Mouse (Mus musculus) ovary, postnatal 10 days (tissue): Measurements from ENCODE around the gene Cdc5l.
A peak's percentile ranks its signal among the peaks of the same experiment; 100 is the strongest.
"Not testable (repeated sequence)": the region's sequence is repeated elsewhere in the genome, so short reads cannot be mapped to it uniquely, and the experiment has no call there.

ENCODE experiments used
- DNase-seq: peaks from one replicate; pipeline ENCODE4 v3.0.0; 2022; ENCODE audit warnings: low spot score

Cdc5l gene

DNA sequence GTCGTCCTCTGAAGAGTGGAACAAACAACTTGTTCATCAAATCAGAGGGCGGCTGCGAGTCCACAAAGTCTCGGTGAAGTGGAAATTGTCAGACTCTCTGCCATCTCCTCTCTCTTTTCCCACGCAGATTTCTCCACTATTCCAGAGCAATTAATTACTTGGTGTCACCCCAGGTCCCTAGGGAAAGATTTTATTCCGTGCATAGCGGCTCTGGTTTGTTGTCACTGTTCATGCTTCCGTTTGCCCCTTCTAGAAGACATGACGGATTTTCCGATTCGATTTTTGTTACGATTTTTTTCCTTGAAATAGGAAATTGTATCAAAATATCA is 689 bp upstream of the Cdc5l start:
- DNase-seq = no peak

DNA sequence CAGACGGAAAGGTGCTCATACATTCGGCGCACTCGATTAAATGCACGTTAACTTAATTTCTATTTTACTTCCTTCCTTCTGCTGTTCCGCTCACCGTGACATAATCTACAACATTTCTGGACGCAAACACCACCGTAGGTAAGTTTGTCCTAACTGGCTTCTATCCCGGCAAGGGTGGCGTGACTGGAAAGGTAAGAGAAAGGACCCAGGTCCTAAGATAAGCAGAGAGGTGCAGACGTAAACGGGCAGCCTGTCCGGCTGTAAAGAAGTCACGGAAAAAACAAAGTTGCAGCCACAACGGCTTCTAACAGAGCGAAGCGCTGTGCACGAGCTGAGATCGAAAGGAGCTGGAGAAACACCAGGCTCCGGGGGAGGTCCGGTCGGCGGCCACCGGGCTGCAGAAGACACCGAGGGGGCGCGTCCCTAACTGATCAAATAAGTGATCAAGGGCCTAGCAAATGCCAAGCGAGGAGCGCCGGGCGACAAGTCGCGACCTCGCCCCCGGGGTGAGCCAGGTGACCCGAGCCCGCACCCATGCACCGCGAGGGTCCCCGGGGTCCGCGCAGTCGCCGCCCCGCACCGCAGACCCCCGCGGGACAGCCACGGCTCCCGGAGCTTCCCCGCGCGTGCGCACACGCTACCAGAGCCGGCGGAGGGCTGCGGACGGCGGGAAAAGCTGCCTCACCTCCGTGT is 685 bp downstream of the Cdc5l start:
- DNase-seq = no peak

DNA sequence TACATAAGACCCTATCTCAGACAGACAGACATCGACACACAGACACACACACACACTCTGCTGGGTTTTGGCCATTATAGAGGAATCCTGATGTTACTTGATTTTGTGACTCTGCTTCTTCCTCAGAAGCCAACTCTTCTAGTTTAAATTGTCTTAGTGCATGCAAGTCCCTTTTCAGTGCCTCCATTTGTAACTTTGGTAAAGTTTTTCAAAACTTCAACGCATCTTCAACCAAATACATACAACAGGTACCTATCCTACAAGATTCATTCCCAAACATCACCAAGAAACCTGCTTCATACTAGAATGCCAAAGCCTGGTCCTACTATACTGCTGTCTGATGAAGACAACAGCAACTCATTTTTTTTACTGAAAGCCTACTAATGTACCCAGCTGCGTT is 1.5 kb downstream of the Cdc5l start:
- no peak for DNase-seq

DNA sequence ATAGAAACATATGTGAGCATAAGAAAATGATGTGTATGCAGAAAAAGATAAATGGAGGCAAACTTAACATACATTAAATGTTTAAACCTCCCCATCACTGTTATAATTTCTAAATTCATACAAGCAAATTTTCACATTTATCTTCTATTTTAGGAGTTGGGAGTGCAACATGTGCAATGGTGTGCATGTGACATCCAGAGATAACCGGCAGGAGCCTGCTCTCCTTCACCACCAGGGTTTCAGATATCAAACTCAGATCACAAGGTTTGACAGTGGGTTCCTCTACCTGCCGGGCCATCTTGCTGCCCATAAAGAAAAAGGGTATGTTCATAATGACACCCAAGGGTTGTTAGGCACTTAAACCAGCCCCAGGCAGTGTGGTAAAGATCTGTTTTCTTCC is 16.1 kb downstream of the Cdc5l start:
- no peak for DNase-seq

DNA sequence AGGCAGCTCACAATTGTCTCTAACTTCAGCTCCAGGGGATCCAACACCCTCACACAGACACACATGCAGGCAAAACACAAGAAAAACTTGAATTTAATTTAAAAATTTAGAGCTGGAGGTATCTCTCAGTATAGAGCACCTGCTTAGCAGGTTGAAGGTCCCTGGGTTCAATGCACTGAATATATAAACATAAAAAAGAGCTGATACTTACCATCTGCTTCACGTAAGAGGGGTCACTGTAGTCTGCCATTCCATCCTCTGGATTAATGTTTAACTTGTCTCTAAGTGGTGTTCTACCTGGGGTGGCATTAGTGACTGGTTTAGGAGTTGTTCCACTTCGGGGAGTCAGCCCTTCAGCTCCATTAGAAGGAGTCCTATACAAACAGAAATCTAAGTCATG is 21.9 kb downstream of the Cdc5l start:
- not testable (repeated sequence) for DNase-seq

DNA sequence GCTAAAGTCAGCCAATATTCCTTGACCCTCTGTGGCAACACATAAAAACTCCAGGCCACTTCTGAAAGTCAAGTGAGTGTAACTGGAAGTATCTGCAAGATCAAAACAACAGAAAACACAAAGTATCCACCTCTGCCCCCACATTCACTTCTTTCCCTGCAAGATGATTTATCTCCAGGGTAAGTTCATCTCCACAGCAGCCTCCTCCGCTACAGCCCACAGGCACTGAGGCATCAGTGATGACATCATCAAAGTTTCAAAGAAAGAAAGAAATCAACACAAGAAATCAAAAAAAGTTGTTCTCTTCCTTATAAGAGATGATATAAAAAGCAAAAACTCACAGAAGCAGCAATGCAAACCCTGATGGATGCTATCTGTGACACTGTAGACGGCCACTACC is 24.8 kb downstream of the Cdc5l start:
- DNase-seq = no peak

DNA sequence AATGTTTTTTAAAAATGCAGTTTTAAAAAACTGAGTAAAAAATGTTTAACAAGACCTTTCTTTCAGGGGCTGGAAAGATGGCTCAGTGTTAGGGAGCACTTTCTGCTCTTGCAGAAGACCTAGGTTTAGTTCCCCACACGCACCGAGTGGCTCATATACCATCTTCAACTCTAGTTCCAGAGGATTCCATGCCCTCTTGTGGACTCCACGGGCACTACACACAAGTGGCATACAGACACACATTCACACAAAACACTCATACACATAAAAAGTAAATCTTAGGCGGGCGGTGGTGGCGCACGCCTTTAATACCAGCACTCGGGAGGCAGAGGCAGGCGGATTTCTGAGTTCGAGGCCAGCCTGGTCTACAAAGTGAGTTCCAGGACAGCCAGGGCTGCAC is 27.3 kb downstream of the Cdc5l start:
- no peak for DNase-seq

DNA sequence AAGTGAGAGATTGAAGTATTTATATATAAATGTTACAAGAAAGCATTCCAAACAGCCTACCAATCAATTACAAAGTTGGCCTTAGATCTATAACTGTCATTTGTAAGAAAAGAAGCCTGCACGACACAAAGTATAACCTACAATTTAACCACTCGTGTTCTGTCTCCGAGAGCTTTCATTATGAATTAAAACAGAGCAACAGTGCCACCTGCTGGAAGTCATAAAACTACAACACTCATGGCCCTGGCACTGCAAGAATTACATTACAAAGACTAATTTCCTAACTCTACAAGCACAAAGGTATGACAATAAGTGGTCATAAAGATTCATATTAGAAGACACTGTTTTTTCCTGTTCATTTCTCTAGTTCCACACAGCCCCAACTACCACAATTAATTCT is 30.3 kb downstream of the Cdc5l start:
- DNase-seq = no peak

DNA sequence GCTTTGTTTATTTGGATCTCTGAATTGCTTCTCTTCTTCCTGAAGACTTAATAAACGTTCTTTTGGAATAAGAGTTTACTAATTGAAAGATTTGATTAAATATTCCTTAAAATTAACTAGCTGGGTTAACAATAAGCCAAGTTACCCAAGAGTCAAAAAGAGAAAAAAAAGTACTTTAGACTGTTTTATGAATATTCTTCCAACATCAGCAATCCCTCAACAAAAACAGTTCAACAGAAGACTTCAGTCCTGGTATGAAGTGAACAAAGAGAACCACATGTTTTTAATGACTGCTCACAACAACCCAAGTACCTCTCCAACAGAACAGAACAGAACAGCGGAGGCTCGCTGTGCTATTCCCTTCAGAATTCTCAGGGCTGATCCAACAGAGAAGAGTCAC is 30.9 kb downstream of the Cdc5l start:
- no peak for DNase-seq

DNA sequence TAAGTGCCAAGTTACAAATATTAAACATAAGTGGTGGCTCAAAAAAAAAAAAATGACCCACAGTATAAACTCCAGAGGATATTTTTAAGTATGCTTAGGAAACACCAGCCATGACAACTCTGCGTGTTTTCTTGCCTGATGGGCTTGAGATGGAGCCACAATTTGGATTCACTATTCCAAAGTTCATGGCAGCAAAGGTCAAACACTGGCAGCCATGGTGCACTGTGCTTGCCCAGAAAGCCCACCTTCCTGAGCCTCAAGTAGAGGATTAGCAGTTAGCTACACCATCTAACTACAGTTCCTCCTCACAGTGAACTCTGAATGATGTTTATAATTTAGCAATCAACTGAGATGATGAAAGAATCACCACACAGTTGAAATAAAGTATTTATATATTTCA is 31.4 kb downstream of the Cdc5l start:
- DNase-seq = no peak

DNA sequence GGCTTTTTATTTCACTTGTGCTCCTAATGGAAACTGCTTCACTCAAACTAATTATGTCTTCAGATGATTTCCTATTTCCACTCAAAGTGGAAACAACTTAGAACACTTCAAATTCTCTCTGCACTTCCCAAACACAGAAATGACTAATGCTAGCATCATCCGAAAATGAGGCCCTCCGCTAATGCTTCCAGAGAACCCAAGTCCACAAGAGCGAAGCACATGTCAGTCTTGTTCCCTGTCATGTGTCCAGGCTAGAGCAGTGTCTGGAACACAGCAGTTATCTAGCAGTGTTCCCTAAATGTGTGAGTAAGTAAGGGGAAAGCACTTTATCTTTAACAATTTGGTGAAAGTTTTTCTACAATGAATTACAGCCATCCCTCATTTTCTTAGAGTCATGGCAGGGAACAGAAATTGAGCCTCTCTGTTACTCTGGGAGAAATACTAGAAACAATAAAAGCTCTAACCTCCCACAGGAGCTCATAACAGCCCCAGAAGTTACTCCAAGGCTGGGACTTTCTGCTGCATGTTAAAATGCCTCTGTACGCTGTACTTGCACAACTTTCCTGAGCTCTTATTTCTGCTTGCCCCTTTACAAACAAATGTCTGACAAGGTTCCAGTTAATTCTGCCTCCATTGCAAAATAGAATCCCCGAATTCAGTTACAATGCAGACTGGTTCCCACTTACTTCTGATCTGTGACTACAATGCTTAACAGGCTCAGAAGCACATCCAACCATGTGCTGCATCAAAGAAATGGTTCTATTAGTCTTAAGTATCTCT is 32.2 kb downstream of the Cdc5l start:
- no peak for DNase-seq

DNA sequence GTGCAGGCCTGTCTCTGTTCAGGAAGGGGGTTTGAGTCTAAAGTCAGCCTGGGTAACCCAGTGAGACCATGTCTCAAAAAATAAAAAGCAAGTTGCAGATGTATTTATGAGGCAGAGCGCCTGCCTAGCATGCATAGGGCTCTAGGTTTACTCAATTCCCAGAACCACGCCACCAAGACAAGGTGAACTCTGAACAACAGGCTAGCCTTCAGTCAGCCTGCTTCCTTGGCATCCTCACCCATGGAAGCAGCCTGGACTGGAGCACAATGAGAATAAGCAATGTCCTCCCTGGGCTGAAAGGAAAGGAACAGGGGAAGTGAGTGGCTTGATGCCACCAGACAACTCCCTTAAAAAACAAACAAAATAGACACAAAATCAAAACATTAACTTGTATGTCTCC is 35.5 kb downstream of the Cdc5l start:
- no peak for DNase-seq

DNA sequence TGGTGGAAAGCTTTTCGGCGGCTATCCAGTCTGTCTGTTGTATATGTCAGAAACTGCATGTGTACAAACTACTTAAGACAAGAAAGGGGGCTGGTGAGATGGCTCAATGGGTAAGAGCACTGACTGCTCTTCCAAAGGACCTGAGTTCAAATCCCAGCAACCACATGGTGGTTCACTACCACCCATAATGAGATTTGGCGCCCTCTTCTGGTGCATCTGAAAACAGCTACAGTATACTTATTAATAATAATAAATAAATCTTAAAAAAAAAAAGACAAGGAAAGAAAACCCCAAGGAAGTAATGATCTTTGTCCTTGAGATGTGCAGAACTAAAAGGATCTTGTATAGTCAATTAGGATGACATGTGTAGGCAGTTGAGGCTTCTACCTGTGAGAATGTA is 36.0 kb downstream of the Cdc5l start:
- DNase-seq = no peak

DNA sequence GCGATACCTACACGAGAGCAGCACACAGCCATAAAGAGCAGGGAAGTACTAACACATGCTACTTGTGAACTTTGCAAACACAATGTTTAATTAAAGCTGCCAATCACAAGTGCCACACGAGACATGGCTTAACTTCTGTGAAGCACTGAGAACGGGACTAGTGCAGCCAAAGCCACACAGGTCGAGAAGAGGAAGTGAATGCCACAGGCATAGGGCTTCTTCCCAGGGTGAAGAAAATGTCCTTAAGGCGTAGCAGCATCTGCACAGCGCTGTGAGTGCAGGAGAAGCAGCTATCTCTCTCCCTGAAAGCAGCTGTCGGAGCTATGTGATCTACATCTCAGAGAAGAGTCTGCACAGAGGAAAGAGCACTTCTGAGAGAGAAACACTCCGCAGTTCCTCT is 38.9 kb downstream of the Cdc5l start:
- no peak for DNase-seq

DNA sequence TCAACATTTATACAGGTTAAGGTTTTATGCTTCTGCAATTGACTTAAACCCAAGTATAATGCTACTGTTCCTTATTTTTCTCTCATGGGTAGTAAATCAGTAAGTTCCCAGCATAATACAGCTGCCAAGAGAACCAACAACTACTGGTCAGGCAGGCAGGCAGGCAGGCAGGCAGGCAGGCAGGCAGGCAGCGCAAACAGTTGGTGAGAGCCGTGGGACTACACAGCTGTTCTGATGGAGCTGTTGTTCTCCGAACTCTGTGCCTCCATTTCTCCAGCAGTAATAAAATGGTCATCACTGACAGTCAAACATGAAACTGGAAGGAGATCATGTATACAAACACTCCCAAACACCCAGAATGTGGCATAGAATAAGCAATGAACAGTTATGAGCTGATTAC is 39.8 kb downstream of the Cdc5l start:
- DNase-seq = no peak

DNA sequence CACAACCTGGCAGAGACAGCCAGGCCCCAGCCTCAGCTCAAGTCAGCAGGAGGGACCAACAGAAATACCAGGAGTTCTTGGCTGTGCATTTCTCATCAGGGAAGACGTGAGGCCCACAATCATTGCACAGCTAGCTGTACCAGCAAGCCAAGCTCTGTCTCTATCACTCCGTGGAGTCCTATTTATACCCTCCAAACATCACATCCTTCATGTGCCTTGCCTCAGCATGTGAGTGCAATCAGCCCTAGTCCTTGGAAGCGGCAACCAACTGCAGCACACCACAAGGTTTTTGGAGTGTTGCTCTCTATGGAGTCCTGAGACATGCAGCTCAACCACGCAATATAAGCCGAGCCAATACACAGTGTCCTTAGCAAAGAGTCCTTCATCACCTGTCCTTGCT is 43.6 kb downstream of the Cdc5l start:
- no peak for DNase-seq

DNA sequence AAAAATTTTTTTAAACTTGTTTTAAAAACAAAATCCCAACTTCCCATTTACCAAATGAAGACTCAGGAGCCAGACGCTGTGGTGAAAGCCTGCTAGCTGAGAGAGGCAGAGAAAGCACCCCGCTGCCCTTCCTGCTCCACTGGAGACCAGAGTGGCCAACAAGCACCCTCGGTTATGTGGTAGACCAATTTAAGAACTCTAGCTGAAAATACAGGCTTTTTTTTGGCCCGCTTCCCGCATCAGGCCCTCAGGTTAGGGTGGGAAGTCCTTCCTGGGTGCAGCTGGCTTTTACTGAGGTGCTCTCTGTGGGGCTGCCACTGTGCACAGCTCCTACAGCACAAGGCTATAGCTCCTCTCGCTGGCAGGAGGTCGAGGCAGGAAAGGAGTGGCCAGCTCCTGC is 46.6 kb downstream of the Cdc5l start:
- DNase-seq = no peak

DNA sequence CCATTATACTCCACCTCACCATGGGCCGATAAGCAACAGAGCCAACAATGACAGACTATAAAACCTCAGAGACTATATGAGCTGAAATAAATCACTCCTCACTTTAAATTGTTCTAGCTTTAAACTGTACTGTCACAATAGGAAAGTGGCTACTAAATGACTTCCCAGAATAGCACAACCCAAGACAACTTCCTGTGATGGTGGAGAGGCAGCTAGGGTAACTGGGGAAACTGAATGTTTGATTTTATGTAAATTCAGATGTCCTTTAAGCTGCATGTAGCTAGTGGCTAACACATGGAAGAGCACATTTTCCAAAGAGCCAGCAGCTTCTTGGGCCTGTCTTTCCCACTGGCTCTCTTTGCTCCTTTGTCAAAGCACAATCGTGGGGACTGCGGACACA is 50.2 kb downstream of the Cdc5l start:
- DNase-seq = no peak

DNA sequence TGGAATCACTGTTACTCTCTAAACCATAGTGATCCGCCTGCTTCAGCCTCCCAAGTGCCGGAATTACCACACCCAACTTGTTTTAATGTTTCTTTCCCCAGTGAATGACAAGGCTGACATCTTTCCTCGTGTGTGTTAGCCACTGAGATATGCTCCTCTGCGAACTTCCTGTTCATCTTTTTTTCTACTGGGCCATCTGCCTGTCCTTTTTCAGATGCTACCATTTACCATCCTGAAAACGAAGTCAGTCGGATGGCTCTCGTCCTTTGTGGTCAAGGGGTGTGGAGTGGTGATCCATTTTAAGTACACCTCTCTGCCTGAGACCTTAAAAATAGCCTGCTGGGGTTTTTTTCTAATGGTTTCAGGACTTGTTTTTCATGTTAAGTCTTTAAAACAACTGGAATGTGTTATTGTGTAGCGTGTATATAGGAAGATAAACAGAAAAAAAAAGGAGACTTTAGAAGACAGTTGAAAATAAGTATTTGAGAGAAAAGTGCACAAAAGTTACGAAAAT is 54.2 kb downstream of the Cdc5l start:
- DNase-seq = no peak

DNA sequence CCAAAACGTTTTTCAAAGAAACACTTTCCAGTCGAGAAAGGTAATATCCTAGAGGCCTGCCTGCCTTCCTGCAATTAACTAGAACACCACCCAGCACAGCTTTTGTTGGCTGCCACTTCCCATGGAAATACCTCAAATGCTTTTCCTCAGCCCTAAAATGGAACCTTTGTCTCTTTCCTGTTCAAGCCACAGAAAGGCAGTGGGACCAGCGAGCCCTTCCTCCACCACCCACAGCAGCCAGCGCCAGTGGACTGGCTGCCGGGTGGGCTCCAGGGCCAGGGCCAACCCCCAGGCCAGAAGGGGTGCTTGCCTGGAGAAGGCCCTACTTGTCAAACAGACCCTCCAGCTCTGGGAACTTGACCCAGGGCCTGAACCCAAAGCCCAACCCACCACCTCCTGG is 56.2 kb downstream of the Cdc5l start:
- DNase-seq = no peak

DNA sequence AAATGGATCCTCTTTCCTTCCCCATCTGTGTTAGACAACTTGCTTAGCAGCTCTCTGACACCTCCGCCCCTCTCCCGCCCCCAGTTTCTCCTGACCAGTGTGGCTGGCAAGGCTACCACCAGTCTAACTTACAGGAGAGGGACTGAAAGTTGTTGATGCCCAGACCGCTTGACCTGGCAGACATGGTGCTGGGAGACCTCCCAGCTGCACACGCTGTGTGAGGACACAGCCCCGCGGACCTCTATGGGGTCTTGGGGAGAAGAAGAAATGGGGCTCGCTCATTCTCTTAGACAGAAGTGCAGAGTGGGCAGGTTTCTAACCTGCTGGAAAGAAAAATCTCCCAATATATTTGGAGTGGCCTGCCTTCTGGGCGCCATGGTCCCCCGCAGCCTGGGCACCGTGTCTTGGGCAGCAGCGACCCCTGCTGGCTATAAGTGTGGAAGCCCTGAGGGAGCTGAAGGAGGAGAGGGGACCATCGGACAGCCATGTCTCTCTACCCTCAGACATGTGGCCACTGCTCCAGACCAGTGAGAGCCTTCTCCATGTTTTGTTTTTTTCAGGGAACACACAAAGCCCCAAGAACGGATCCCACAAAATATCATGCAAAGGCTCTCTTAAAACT is 59.4 kb downstream of the Cdc5l start:
- DNase-seq = peak; percentile 65

DNA sequence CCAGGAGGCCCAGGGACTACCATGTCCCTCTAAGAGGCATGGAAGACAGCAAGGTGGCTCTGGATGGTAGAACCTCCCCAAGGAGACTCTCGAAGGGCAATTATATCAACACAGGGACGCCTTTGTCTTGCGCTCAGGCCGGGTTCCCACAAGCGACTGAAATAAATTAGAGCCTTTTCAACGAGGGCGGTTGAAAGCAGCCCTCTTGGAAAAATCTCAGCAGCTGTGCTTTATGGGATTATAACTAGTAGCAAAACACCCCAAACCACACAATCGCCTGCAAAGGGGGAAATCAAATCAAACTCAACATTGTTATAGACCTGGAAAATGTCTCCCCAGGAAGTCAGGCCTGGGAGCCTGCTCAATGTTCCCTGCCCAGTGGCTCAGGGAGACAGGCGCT is 62.5 kb downstream of the Cdc5l start:
- no peak for DNase-seq

DNA sequence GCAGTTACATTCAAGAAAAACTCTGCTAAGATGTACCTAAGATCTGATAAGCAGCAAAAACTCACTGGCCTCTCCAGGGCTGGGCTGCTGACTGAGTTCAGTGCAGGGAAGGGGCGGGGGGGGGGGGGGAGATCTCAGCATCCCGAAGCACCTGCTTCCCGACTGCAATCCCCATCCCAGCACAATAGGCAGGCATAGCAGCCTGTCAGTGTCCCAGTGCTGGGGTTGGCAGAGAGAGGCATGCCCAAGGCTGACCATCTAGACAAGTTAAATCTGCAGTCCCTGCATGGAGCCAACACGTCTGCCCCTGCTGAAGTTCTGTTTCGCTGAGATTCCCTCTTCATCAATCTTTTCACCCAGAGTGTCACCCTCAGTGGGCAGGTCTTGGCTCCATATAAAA is 63.0 kb downstream of the Cdc5l start:
- DNase-seq = no peak

DNA sequence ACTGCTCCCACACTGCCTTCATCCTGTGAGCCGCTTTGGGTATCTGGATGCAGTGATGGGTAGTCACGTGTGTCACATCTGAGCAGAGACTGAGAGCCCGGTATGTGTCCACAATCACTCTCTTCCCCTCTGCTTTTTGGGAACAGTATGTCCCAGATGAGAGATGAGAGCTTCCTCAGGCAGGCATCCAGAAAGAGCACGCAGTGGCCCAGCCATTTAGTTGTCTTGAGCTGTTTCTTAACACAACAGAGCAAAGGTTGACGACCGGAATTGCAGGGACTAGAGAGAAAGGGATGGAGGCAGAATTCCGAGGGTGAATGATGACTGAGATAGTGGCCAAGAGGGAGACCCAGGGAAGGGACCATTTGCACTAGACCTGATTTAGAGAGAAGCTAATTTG is 68.7 kb downstream of the Cdc5l start:
- DNase-seq = no peak
